Mouse (Mus musculus) induced T-regulatory cell, adult 2 months (primary cell): Measurements from ENCODE around the gene Gabrb2.

Experiments
- DNase-seq: peaks from one replicate; pipeline ENCODE4 v3.0.0-alpha.2; 2012; ENCODE audit warnings: low read depth

Gabrb2 gene

DNA sequence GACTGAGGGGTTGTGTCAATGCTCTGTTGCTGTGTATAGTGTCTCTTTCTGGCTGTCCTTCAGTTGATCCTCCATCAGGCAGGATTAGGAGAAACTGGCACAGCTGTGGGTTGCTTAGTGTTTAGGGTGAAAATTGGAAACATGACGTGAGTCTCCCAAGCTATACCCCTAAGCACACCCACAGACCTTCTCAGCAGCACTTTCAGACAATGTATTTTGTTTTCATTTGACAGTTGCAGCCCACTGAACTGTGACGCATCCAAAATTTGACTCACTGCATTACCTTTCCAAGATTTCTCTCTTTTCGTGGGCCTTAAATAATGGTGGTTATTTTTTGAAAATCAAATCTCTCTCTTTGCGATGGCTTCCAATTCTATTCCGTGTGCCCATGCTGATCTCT is 115.7 kb downstream of the Gabrb2 start:
- no peak for DNase-seq

DNA sequence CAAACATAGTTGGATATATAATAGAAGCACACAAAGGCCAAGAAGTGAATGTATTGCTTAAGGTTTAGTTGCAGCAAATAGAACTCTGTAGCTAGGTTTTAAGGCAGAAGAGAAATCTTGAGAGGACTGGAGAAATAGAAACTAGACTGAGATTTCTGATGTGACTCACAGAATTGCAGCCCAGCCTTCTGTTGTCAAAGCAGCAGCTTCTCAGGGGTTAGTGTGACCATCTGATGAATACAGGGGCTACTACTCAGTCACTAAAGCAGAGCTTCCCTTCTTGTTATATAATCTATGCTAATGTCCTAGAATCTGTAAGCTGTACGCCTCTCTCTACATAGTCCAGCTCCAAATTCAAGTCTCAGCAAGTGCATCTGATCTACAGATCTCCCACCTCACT is 116.3 kb downstream of the Gabrb2 start:
- DNase-seq, result no peak

DNA sequence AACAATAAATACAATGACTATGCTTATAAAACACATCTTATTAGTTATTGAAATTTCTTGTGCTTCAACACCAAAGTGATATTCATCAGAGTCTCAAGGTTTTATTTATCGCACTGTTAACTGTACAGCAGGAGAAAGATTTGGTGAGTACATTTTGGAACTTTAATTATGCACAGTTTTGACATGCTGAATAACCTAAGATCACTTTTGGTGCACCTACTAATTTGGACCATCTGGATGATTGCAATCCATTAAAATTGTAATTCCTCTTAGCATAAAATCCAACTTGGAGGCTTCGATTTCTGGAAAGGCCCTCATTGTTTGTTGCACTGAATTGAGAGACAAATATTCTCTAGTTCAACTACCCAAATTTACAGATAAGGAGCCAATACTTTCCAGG is 123.3 kb downstream of the Gabrb2 start:
- no peak for DNase-seq

DNA sequence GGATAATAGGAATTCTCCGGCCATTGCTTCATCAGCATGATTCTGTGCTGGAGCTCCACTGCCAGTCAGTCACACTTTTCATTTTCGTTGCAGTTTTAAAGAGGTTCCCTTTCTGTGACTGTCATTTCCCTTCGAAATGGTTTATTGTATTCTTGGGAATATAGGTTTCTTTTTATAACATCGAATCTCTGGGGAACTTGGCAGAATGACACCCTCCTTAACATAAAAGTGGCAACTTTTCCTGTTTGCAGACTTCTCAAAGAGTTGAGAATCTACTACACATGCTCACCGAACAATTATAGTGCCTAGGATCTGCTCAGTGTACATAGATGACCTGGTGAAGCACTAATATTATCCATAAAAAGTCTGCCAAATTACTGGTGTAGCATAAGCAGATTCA is 146.5 kb downstream of the Gabrb2 start:
- DNase-seq, result no peak

DNA sequence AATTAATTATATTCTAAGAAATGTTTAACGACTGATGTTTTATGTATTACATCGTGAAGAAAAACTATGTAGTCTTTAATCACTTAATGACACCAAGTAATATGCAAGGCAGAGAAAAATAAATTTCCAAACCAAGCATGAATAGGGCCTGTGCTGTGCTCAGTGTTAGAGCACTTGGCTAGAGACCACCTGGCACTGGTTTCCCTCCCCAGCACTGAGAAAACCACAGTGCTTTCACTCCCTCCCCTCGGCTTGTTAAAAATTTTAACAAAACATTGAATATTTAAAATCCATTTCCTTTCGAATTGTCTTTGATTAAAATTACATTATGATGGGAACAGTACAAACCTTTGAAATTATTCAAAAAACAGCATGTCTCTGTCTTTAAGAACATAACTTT is 151.9 kb downstream of the Gabrb2 start:
- DNase-seq, result no peak

DNA sequence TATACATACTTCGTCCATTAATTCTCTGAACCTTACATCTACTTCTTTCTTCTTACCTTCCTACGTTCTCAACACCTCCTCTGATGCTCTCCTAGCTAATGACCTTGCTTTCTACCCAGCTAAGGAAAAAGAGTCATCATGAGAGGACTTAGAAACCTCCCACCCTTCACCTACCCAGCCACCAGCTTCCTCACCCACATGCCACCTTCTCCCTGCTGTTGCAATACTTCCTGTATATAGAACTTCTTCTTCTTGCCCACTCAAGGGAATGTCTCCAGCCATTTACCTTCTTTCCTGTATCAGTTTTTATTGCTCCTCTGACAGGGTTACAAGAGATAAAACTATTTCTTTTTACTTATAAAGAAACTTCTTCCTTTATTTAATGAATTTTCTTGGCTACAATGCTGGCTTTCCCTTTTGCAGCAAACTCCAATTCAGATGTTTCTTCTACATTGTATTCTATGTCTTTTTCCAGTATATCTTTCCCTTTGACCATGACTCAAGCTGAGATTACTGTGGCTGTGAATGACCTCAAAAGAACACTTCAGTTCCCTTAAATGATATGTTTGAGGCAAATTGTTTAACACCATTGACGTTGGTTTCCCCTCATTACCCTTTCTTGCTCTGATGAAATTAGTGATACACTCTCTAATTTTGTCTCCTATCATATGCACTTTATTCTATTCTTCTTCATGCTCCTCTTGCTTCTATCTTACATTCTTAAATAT is 155.8 kb downstream of the Gabrb2 start:
- no peak for DNase-seq

DNA sequence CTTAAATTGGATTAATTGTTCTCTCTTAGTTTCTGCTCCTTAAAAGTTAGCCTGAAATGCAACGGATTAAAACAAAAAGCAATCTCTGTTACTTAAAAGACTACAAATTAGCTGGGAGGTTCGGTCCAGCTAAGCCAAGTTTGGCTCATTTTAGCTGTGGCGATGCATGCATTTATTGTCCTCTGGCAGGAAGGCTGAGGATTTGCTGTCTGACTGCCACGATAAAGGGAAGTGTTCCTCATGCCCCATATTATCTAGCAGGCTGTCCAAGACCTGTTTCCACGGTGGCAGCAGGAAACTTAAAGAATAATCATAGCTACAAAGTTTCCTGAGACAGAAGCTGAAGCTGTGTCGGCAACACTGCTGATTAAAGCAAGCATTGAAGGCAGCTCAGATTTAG is 160.2 kb downstream of the Gabrb2 start:
- DNase-seq, result no peak

DNA sequence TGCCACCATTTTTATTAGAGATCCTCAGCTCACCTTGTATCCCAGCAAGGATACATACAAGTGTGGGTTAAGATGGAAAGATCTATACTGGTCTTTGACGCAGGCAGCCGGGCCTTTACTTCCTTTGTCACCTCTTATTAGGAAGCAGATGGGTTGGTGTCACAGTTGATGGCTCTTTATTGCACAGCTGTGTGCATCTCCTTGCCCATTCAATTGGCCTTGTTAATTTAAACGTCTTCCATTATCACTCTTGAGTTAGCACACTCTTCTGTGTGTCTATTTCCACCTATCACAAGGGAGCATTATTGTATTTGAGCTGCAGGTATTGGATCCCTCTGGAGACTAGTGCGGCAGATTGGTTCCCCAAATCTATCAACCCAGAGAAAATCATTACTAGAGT is 161.6 kb downstream of the Gabrb2 start:
- DNase-seq, result no peak

DNA sequence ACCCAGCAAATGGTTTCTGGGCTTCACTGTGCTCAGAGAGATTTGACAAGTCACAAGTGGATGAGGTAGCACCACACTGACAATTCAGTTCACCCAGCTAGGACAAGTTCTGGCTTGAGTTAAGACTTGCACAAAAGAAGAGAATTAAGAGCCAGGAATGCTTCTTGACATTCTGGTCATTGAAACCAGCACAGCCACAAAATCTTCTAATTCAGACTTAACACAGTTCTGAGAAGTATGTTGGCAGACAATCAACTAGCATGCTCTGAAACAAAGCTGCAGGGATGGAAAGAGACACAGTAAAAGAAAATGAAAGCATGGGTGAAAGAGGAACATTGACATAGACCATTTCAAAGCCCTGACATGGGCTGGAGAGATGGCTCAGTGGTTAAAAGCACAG is 162.2 kb downstream of the Gabrb2 start:
- no peak for DNase-seq

DNA sequence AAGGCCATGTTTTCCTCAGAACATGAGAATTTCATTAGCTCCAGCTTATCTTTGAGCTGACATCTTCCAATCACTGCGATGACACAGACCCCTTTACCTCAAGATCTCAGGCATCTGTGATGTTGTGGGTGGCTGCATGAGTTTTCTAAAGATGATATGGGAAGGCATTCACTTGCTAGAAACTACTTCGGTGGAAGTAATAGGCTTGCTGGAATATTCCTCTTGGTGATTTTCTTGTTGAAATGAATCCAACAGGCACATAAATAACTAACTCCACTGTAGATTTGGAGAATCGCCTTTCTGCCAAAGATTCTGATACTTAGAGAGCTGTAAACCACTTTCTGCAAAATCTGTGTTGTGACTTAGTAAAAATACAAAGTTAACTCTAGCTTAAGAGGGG is 172.9 kb downstream of the Gabrb2 start:
- DNase-seq, result no peak

DNA sequence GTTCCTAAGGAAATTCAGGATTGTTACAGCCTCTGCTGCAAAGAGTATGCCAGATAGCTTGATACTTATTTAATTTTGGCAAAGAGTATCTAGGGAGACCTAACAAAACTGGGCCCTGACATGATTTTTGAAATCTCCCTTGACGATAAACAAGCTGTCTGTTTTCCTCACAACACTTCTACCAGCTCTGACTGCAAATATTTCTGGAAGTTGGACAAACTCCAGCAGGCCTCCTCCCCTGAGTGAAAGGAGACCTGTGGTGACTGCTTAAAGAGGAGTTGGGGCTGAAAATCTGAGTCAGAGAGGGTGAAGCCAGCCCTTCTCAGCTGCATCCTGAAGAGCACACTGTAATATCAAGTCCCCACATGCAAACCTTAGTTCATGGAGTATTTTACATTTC is 186.7 kb downstream of the Gabrb2 start:
- DNase-seq, result no peak

DNA sequence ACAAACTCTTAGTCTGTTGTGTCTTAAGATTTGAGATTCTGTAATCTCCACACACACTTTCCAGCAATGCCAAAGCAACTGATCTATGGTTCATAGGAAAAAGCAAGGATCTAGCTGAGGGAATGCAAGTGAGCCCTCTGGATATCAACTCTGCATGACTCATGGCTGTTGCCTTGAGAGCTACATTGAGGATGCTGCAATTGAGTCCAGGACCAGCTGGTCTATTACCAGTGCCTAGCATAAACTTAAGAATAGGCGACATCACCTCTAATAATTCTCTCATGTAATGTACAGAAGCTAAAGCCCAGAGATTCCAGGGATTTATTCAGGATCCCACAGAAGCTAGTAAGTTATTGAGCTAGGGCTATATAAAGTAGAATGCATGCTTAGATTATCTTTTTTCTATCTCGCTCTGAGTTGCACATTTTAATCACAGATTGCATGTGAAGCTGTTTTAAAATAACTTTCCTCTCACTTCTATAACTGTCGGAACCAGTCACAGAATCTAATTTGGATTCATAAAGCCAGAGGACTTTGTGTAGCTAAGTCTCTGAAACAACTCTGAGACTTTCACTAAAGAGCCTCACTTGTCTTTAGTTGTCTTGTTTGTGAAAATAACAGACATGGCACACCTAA is 189.7 kb downstream of the Gabrb2 start:
- DNase-seq, result no peak

DNA sequence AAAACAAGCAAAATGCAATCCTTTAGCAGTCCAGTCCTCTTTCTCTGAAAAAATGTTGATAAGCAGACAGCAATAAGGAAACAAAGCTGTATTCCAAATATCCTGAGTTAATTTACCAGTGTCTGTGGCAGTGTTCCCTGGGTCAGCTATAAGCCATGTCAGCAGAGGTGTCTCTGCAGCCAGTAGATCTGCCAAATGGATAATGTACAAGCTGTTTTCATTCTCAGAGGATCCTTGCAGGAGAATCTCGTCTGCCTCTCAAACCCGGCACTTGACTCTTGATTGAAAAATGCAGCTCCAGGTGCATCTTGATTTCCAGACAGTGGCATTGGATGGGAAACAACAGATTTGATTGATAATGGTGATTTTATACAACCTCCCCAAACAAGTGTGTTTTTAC is 198.6 kb downstream of the Gabrb2 start:
- no peak for DNase-seq

DNA sequence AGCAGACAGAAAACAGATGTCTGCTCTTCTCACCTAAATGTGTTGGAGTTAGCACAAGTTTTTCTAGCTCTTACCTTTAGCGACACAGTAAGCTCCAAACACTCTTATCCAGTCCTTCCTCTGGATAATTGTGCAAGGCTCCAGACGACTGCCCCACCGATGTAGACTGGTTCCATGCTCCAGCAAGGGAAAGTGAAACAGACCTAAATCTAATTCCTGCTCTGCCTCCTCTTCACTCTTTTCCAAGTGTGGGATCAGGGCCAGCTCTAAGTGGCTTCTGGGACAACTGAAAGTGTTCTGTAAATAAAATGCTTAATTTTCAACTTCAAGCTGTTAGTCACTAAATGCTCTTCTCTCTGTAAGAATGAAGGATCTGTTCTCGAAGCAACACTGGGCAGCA is 201.6 kb downstream of the Gabrb2 start:
- DNase-seq, result no peak

DNA sequence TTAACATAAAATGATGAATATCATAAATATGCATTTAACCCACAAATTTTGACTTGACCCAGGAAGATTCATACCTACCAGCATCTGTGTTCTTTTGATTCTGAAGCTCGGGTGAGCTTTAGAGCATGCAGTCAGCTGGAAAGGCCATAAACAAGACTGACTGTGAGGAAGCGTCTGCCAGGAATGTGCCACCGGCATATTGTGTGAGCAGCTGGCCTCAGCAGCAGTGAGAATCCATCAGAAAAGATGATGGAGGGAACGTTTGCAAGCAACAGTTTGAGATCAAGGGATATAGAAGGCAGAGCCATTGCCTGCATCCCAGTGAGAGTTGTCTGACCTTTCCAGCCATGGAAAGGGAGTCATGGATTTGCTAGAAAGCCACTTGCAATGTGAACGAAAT is 230.6 kb downstream of the Gabrb2 start:
- DNase-seq, result no peak

DNA sequence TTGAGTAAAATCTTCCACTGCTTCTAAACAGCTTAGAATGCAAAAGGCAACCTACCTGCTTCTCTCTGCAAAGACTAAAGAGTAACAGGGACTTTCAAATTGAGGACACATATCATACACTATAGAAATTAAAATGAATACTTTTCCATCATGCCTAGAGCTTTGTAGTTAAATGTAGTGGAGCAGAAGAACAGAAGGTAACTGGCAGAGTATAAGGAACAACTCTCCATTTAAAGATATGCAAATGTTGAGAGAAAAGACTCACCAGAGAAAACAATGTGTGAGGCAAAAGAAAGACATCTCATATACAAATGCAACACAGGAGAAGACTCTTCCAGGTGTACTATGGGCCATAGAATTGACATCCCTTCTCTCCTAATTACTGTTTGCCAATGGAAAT is 232.0 kb downstream of the Gabrb2 start:
- DNase-seq, result no peak

DNA sequence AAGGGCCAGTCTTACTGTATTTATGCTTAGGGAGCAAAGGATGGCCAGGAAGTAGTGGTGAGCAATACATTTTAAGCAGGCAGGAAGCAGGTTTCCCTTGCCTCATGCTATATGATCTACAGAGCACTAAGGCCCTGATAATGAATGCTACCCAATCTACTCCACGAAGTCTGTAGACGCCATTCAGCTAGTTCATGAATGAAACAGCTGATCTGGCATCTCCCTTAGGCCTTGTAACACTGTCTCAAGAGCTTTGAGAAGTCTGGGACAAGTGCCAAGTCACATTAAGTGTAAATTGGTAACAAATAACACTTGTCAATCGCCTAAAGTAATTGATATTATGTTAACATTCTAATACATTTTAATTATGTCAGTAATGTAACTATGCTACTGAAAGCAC is 234.6 kb downstream of the Gabrb2 start:
- DNase-seq, result no peak

DNA sequence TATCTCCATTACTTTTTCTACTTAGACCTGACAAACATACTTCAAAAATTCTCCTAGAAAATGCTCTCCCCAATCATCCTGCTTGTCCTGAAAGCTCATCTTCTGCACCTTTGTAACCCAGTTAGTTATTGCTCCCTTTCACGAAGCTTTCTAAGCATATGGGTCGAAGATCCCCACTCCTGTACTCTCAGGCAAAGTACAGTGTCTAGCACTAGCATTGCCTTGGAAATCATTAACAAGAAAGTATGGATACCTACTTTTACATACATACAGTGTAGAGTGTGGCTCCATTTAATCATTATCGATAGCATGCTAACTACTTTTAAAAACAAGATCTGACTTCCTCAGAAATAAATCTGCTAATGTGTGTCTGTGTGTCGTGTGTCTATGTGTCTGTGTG is 249.1 kb downstream of the Gabrb2 start:
- DNase-seq, result no peak
